Mouse (Mus musculus): ENCODE data around the gene Fam20a. TPM values are rescaled to one million over a fixed set of nuclear protein-coding genes. Genes with fewer than 3 reads are reported as not detected.

The Fam20a gene
- polyA plus RNA-seq, 1 experiment from 2014 or later = 7.8 TPM

GRCm38 (mm10) chr11:109699784-109700183 lies 22.3 kb downstream of the Fam20a start:
- Histone ChIP-seq H3K4me1 (ENCODE audit: control insufficient read depth, insufficient read depth, low read length) (no peaks in the 10 kb centered on the region), H3K9me3 (ENCODE audit: control insufficient read depth, low read length) (no peaks in the 10 kb centered on the region), H3K27me3 (ENCODE audit: control insufficient read depth, insufficient read depth, low read length) (no peaks in the 10 kb centered on the region), H3K4me2 (ENCODE audit: low read depth, low read length) (no peak overlapping the region), H3K27ac (ENCODE audit: low read depth, low read length) (no peak overlapping the region), H3K36me3 (ENCODE audit: control insufficient read depth, insufficient read depth, low read length) (no peaks in the 10 kb centered on the region), H3K9ac (replicated peaks; ENCODE audit: low read depth, low read length) (no peak overlapping the region), H3K4me3 (ENCODE audit: low read depth, low read length) (no peak overlapping the region)
- WGBS = 59% methylated on average over 2 of the region's 2 CpGs
- ATAC-seq (ENCODE audit: low read depth) = no peak

DNA sequence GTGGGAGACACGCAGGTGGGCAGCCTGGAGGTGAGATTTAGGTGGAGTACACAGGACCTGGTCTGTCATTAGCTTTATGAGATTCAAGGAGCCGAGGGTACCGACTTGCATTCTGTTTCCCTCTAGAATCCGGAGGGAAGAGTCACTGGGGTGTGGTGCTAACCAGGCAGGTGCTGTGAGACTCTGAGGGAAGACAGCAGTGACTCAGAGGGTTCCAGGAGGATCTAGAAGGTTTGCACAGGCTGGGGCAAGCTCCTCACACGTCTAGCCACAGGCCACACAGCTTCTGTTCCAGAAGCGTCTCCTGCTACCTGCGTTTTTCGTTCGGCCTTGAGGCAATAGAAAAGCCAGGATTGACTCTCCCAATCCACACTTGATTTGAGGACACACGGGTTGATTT lies 23.3 kb downstream of the Fam20a start:
- H3K36me3 ChIP-seq (ENCODE audit: control insufficient read depth, insufficient read depth, low read length) = no peaks in the 10 kb centered on the region
- no peak overlapping the region for H3K9ac ChIP-seq (replicated peaks; ENCODE audit: low read depth, low read length)
- H3K27me3 ChIP-seq (ENCODE audit: control insufficient read depth, insufficient read depth, low read length) = no peaks in the 10 kb centered on the region
- H3K9me3 ChIP-seq (ENCODE audit: control insufficient read depth, low read length) = no peaks in the 10 kb centered on the region
- H3K4me1 ChIP-seq (ENCODE audit: control insufficient read depth, insufficient read depth, low read length) = no peaks in the 10 kb centered on the region
- H3K4me3 ChIP-seq (ENCODE audit: low read depth, low read length) = no peak overlapping the region
- no peak overlapping the region for H3K27ac ChIP-seq (ENCODE audit: low read depth, low read length)
- H3K4me2 ChIP-seq (ENCODE audit: low read depth, low read length) = no peak overlapping the region
- WGBS = 90% methylated on average over 10 of the region's 10 CpGs
- ATAC-seq (ENCODE audit: low read depth) = no peak

DNA sequence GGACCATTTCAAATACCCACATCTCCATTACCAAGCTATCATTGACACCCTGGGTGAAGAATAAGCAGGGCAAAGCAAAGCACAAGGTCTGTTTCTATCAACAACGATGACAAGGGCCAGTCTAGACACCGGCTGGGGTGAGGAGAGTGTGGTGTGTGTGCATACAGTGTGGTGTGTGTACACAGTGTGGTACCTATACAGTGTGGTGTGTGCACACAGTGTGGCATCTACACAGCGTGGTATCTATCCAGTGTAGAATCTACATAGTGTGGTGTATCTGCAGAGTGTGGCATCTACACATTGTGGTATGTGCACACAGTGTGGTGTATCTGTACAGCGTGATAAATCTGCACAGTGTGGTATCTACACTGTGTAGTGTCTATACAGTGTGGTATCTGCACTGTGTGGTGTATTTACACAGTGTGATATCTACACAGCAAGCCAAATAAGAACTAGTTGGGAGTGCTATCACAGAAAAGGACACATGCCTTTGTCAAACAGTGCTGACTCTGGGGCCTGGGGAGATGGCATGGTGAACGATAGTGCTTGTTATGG lies 24.9 kb downstream of the Fam20a start:
- Histone ChIP-seq H3K9me3 (ENCODE audit: control insufficient read depth, low read length) (no peaks in the 10 kb centered on the region), H3K9ac (replicated peaks; ENCODE audit: low read depth, low read length) (no peak overlapping the region), H3K36me3 (ENCODE audit: control insufficient read depth, insufficient read depth, low read length) (no peaks in the 10 kb centered on the region), H3K4me3 (ENCODE audit: low read depth, low read length) (no peak overlapping the region), H3K27me3 (ENCODE audit: control insufficient read depth, insufficient read depth, low read length) (no peaks in the 10 kb centered on the region), H3K27ac (ENCODE audit: low read depth, low read length) (no peak overlapping the region), H3K4me1 (ENCODE audit: control insufficient read depth, insufficient read depth, low read length) (no peaks in the 10 kb centered on the region), H3K4me2 (ENCODE audit: low read depth, low read length) (no peak overlapping the region)
- no peak for ATAC-seq (ENCODE audit: low read depth)
- WGBS = 93% methylated on average over 5 of the region's 5 CpGs

DNA sequence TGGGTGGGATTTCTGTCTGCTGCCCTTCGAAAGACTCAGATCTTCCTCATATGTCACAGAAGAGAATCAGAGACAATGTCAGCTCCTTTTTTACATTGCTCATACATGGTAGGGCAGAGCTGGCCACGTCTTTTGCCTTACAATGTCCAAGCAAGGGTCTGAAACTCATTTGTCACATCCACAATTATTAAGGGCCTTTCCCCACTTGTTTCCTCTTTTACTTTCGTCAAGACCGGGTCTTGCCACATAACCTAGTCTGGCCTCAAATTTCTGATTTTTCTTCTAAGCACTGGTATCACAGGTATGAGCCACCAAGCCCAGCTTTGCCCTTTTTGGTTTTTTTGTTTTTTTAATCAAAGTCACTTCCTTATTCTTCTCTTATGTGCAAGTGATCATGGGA lies 25.6 kb downstream of the Fam20a start:
- no peaks in the 10 kb centered on the region for H3K9me3 ChIP-seq (ENCODE audit: control insufficient read depth, low read length)
- H3K27me3 ChIP-seq (ENCODE audit: control insufficient read depth, insufficient read depth, low read length) = no peaks in the 10 kb centered on the region
- H3K36me3 ChIP-seq (ENCODE audit: control insufficient read depth, insufficient read depth, low read length) = no peaks in the 10 kb centered on the region
- no peak overlapping the region for H3K9ac ChIP-seq (replicated peaks; ENCODE audit: low read depth, low read length)
- WGBS = 88% methylated on average over 4 of the region's 4 CpGs
- H3K4me3 ChIP-seq (ENCODE audit: low read depth, low read length) = no peak overlapping the region
- ATAC-seq (ENCODE audit: low read depth) = no peak
- no peak overlapping the region for H3K27ac ChIP-seq (ENCODE audit: low read depth, low read length)
- no peak overlapping the region for H3K4me2 ChIP-seq (ENCODE audit: low read depth, low read length)
- H3K4me1 ChIP-seq (ENCODE audit: control insufficient read depth, insufficient read depth, low read length) = no peaks in the 10 kb centered on the region

- Histone ChIP-seq H3K27ac (ENCODE audit: low read depth, low read length) (no peak overlapping the region), H3K9me3 (ENCODE audit: control insufficient read depth, low read length) (no peaks in the 10 kb centered on the region), H3K9ac (replicated peaks; ENCODE audit: low read depth, low read length) (no peak overlapping the region), H3K4me3 (ENCODE audit: low read depth, low read length) (no peak overlapping the region), H3K4me2 (ENCODE audit: low read depth, low read length) (no peak overlapping the region), H3K27me3 (ENCODE audit: control insufficient read depth, insufficient read depth, low read length) (no peaks in the 10 kb centered on the region), H3K36me3 (ENCODE audit: control insufficient read depth, insufficient read depth, low read length) (no peaks in the 10 kb centered on the region), H3K4me1 (ENCODE audit: control insufficient read depth, insufficient read depth, low read length) (no peaks in the 10 kb centered on the region)
- ATAC-seq (ENCODE audit: low read depth) = no peak
- WGBS = 37% methylated on average over 3 of the region's 3 CpGs
These were observed 29.3 kb downstream of the Fam20a start for GRCm38 (mm10) chr11:109692737-109693136.

DNA sequence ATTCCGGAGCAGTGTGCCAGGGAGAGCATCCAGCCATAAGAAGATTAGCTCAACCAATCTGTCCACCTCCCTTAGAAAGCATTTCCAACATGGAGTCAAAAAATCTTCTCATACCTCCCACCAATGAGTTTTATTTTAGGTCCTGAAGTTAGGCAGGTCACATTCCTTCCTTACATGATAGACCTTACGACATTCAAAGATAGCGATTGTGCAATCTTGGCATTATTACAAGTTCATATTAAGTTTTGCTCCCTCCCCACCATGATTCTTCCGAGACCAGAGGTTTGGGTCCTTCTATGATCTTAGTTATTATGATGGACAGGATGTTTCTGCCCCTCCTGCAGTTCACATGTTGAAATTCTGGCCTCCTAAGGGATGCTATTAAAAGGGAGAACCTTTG lies 32.5 kb downstream of the Fam20a start:
- no peak overlapping the region for H3K27ac ChIP-seq (ENCODE audit: low read depth, low read length)
- no peak for ATAC-seq (ENCODE audit: low read depth)
- no peaks in the 10 kb centered on the region for H3K9me3 ChIP-seq (ENCODE audit: control insufficient read depth, low read length)
- H3K4me1 ChIP-seq (ENCODE audit: control insufficient read depth, insufficient read depth, low read length) = no peaks in the 10 kb centered on the region
- H3K9ac ChIP-seq (replicated peaks; ENCODE audit: low read depth, low read length) = no peak overlapping the region
- no peak overlapping the region for H3K4me3 ChIP-seq (ENCODE audit: low read depth, low read length)
- H3K36me3 ChIP-seq (ENCODE audit: control insufficient read depth, insufficient read depth, low read length) = no peaks in the 10 kb centered on the region
- no peak overlapping the region for H3K4me2 ChIP-seq (ENCODE audit: low read depth, low read length)
- 96% methylated on average over 4 of the region's 4 CpGs for WGBS
- no peaks in the 10 kb centered on the region for H3K27me3 ChIP-seq (ENCODE audit: control insufficient read depth, insufficient read depth, low read length)

GRCm38 (mm10) chr11:109682221-109682620 lies 39.9 kb downstream of the Fam20a start:
- Histone ChIP-seq H3K27ac (ENCODE audit: low read depth, low read length) (no peak overlapping the region), H3K4me3 (ENCODE audit: low read depth, low read length) (no peak overlapping the region), H3K4me1 (ENCODE audit: control insufficient read depth, insufficient read depth, low read length) (no peaks in the 10 kb centered on the region), H3K4me2 (ENCODE audit: low read depth, low read length) (no peak overlapping the region), H3K27me3 (ENCODE audit: control insufficient read depth, insufficient read depth, low read length) (no peaks in the 10 kb centered on the region), H3K9ac (replicated peaks; ENCODE audit: low read depth, low read length) (no peak overlapping the region), H3K9me3 (ENCODE audit: control insufficient read depth, low read length) (no peaks in the 10 kb centered on the region), H3K36me3 (ENCODE audit: control insufficient read depth, insufficient read depth, low read length) (no peaks in the 10 kb centered on the region)
- 95% methylated on average over 6 of the region's 6 CpGs for WGBS
- ATAC-seq (ENCODE audit: low read depth) = no peak

DNA sequence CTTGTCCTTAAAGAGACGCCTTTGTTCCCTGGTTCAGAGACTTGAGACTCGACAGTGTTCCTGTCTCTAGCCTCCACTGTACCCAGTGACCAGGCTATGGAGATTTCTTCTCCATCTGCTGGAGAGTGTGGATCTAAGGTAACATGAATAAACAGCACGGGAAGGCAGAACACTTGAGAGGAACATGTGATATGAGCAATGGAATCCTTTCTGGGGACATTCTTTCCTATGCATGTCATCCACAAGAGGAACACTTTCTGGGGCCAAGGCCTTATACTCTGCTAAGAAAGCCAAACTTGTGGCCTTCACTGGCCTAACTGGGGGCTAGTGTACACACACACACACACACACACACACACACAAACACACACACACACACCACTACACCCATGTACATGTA lies 40.5 kb downstream of the Fam20a start:
- WGBS = 82% methylated on average over 3 of the region's 3 CpGs

GRCm38 (mm10) chr11:109680934-109681333 lies 41.1 kb downstream of the Fam20a start:
- H3K36me3 ChIP-seq (ENCODE audit: control insufficient read depth, insufficient read depth, low read length) = no peaks in the 10 kb centered on the region
- 85% methylated on average over 9 of the region's 9 CpGs for WGBS
- H3K9me3 ChIP-seq (ENCODE audit: control insufficient read depth, low read length) = no peaks in the 10 kb centered on the region
- no peak for ATAC-seq (ENCODE audit: low read depth)
- no peaks in the 10 kb centered on the region for H3K4me1 ChIP-seq (ENCODE audit: control insufficient read depth, insufficient read depth, low read length)
- no peak overlapping the region for H3K9ac ChIP-seq (replicated peaks; ENCODE audit: low read depth, low read length)
- no peak overlapping the region for H3K4me3 ChIP-seq (ENCODE audit: low read depth, low read length)
- H3K27me3 ChIP-seq (ENCODE audit: control insufficient read depth, insufficient read depth, low read length) = no peaks in the 10 kb centered on the region
- no peak overlapping the region for H3K27ac ChIP-seq (ENCODE audit: low read depth, low read length)
- H3K4me2 ChIP-seq (ENCODE audit: low read depth, low read length) = no peak overlapping the region

More for the DNA sequence above, 40.5 kb downstream of the Fam20a start:
- H3K4me3 ChIP-seq (ENCODE audit: low read depth, low read length) = no peak overlapping the region
- H3K4me1 ChIP-seq (ENCODE audit: control insufficient read depth, insufficient read depth, low read length) = no peaks in the 10 kb centered on the region
- H3K27me3 ChIP-seq (ENCODE audit: control insufficient read depth, insufficient read depth, low read length) = no peaks in the 10 kb centered on the region
- no peak overlapping the region for H3K4me2 ChIP-seq (ENCODE audit: low read depth, low read length)
- no peak for ATAC-seq (ENCODE audit: low read depth)
- no peaks in the 10 kb centered on the region for H3K9me3 ChIP-seq (ENCODE audit: control insufficient read depth, low read length)
- H3K27ac ChIP-seq (ENCODE audit: low read depth, low read length) = no peak overlapping the region
- H3K9ac ChIP-seq (replicated peaks; ENCODE audit: low read depth, low read length) = no peak overlapping the region
- H3K36me3 ChIP-seq (ENCODE audit: control insufficient read depth, insufficient read depth, low read length) = no peaks in the 10 kb centered on the region

All from neural tube, embryonic 14.5 days (tissue).